Comparison of ENCODE assay signal across 9 mouse cellular contexts in the genomic region with DNA sequence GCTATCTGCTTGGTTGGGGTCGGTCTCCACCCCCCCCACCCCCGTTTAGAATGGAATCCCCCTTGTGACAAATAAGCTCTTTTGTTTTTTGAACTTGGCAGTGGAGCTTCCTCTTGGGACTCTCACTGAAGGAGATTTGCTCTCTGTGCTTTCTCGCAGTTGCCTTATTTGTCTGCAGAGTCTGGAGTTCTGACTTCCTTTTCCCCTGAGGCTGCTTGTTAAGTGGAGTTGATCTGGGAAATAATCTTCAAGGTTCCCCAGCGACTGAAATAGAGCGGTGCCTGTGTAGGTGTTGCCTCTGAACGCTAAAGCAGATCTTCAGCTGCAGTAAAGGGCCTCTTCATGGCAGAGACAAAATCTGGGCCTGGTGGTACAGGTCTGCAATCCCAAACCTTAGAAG. TPM values are rescaled to one million over a fixed set of nuclear protein-coding genes. Genes with fewer than 3 reads are reported as not detected.
A peak's percentile ranks its signal among the peaks of the same experiment; 100 is the strongest.
DNase-seq lines count a peak whose midpoint lies in the region; ATAC-seq and TF ChIP-seq lines count a peak whose summit lies in the region.
"Had no signal": no experiment of that assay in that cellular context is flagged by ENCODE, and none has a peak within 500 bp of the region (broad histone marks: within the 10 kb centered on the region; RNA-seq: fewer than 3 reads in every experiment).

No protein-coding gene starts in this region.

- dilution Hi-C loops in CH12.LX (cut with MboI; ENCODE audit: extremely low pct_ligation_motif_present, extremely low pct_unique_long_range_greater_than_20kb, low sequenced_read_pairs) = no loop called here

- no peaks in the 10 kb centered on the region for H3K9me3 ChIP-seq in hindbrain, embryonic 11.5 days (ENCODE audit: control insufficient read depth, low read length)
- H3K9me3 ChIP-seq in hindbrain, embryonic 10.5 days = 0 out of 2 replicates have a peak, but pooled peaks cover 2% of the 10 kb centered on the region
- H3K9me3 ChIP-seq in CH12.LX (replicated peaks; ENCODE audit: low read length) = no peaks in the 10 kb centered on the region
- H3K9me3 ChIP-seq in forebrain, embryonic 15.5 days = no peaks in the 10 kb centered on the region
- H3K9me3 ChIP-seq in limb, embryonic 11.5 days (ENCODE audit: control insufficient read depth, low read length) = no peaks in the 10 kb centered on the region

- no peak for TF ChIP-seq POLR2A in CH12.LX (IDR thresholded peaks at IDR 0.05; ENCODE audit: low read depth, low read length)

- in situ Hi-C loops in CH12.LX (cut with MboI; ENCODE audit: low pct_ligation_motif_present, low pct_unique_long_range_greater_than_20kb, low sequenced_read_pairs) = no loop called here

- H3K4me2 ChIP-seq in hindbrain, embryonic 11.5 days (replicated peaks; ENCODE audit: low read depth, low read length) = no peak overlapping the region
- peak overlapping the region; percentile 68 for H3K4me2 ChIP-seq in CH12.LX (ENCODE audit: insufficient read depth, low read depth, poor library complexity, severe bottlenecking)
- no peak overlapping the region for H3K4me2 ChIP-seq in forebrain, embryonic 15.5 days (replicated peaks)
- H3K4me2 ChIP-seq in limb, embryonic 11.5 days (ENCODE audit: low read depth, severe bottlenecking) = no peak overlapping the region

- TF ChIP-seq CTCF in CH12.LX (conservative IDR thresholded peaks at IDR 0.05 in 1 of 2, IDR thresholded peaks at IDR 0.05 in 1 of 2; ENCODE audit: low read depth in 2 of 2, low read length in 2 of 2) = no peak

- H3K27ac ChIP-seq in hindbrain, embryonic 11.5 days (ENCODE audit: low read depth, low read length) = 0 out of 2 replicates have a peak overlapping the region, but pooled peaks have one; percentile 42
- H3K27ac ChIP-seq in hindbrain, embryonic 10.5 days = no peak overlapping the region; the same call in 1 of the 2 replicates
- H3K27ac ChIP-seq in CH12.LX (ENCODE audit: insufficient read depth, low read depth) = peak overlapping the region; percentile 97
- H3K27ac ChIP-seq in forebrain, embryonic 15.5 days (replicated peaks) = peak overlapping the region; percentile 66
- H3K27ac ChIP-seq in limb, embryonic 11.5 days (replicated peaks; ENCODE audit: low read depth, low read length) = peak overlapping the region; percentile 57; the same call in 1 of the 2 replicates

- H3K79me2 ChIP-seq in CH12.LX (replicated peaks; ENCODE audit: control insufficient read depth, extremely low read depth, insufficient read depth, poor library complexity, severe bottlenecking) = peaks cover 93% of the 10 kb centered on the region

- no peak overlapping the region for H3K9ac ChIP-seq in hindbrain, embryonic 11.5 days (ENCODE audit: low read depth, low read length)
- H3K9ac ChIP-seq in CH12.LX (ENCODE audit: insufficient read depth, low read depth) = peak overlapping the region; percentile 62
- H3K9ac ChIP-seq in forebrain, embryonic 15.5 days (replicated peaks) = no peak overlapping the region
- no peak overlapping the region for H3K9ac ChIP-seq in limb, embryonic 11.5 days (ENCODE audit: low read length)

- no peaks in the 10 kb centered on the region for H3K27me3 ChIP-seq in hindbrain, embryonic 11.5 days (ENCODE audit: control insufficient read depth, insufficient read depth, low read length)
- H3K27me3 ChIP-seq in hindbrain, embryonic 10.5 days (ENCODE audit: insufficient read depth, poor library complexity, severe bottlenecking) = no peaks in the 10 kb centered on the region
- H3K27me3 ChIP-seq in CH12.LX (replicated peaks) = no peaks in the 10 kb centered on the region
- H3K27me3 ChIP-seq in forebrain, embryonic 15.5 days = no peaks in the 10 kb centered on the region
- no peaks in the 10 kb centered on the region for H3K27me3 ChIP-seq in limb, embryonic 11.5 days (ENCODE audit: control insufficient read depth, insufficient read depth, low read length)

- ATAC-seq in hindbrain, embryonic 11.5 days (ENCODE audit: low FRiP score) = no peak
- ATAC-seq in forebrain, embryonic 15.5 days (replicated peaks) = no peak
- no peak for ATAC-seq in limb, embryonic 11.5 days (ENCODE audit: insufficient number of reproducible peaks, low FRiP score, low TSS enrichment, low read depth)
- ATAC-seq in megakaryocyte progenitor cell, adult 5-6 weeks (replicated peaks; ENCODE audit: poor library complexity) = no peak

- H3K4me3 ChIP-seq in hindbrain, embryonic 11.5 days (ENCODE audit: low read depth, low read length) = no peak overlapping the region
- no peak overlapping the region for H3K4me3 ChIP-seq in hindbrain, embryonic 10.5 days
- no peak overlapping the region for H3K4me3 ChIP-seq in CH12.LX (replicated peaks in 1 of 3; ENCODE audit: low read depth in 2 of 3, low read length in 2 of 3, poor library complexity in 1 of 3)
- no peak overlapping the region for H3K4me3 ChIP-seq in forebrain, embryonic 15.5 days
- H3K4me3 ChIP-seq in limb, embryonic 11.5 days (ENCODE audit: low read depth, low read length) = no peak overlapping the region

- no peak for DNase-seq in hindbrain, embryonic 11.5 days (ENCODE audit: low spot score)
- no peak for DNase-seq in hindbrain, embryonic 10.5 days (ENCODE audit: low spot score)
- no peak for DNase-seq in CH12.LX (ENCODE audit: extremely low read depth)
- DNase-seq in limb, embryonic 11.5 days (ENCODE audit: low spot score) = no peak
- no peak for DNase-seq in urinary bladder, postnatal 10 days (ENCODE audit: low spot score)
- DNase-seq in urinary bladder, postnatal 36 days (ENCODE audit: low spot score in 2 of 2) = no peak

- H3K36me3 ChIP-seq in hindbrain, embryonic 11.5 days (ENCODE audit: control insufficient read depth, insufficient read depth, low read length) = no peaks in the 10 kb centered on the region
- H3K36me3 ChIP-seq in hindbrain, embryonic 10.5 days = peaks cover 5% of the 10 kb centered on the region; the same call in 1 of the 2 replicates
- H3K36me3 ChIP-seq in CH12.LX (replicated peaks in 1 of 2; ENCODE audit: control insufficient read depth in 1 of 2, insufficient read depth in 1 of 2, low read length in 1 of 2) = peaks cover 3 to 41% of the 10 kb centered on the region in 2 experiments
- H3K36me3 ChIP-seq in forebrain, embryonic 15.5 days = no peaks in the 10 kb centered on the region
- H3K36me3 ChIP-seq in limb, embryonic 11.5 days (ENCODE audit: control insufficient read depth, insufficient read depth, low read length) = no peaks in the 10 kb centered on the region

- WGBS in hindbrain, embryonic 11.5 days = 34% methylated on average over 6 of the region's 6 CpGs
- 31% methylated on average over 6 of the region's 6 CpGs for WGBS in hindbrain, embryonic 10.5 days
- WGBS in forebrain, embryonic 15.5 days = 21% methylated on average over 6 of the region's 6 CpGs
- WGBS in limb, embryonic 11.5 days = 18% methylated on average over 6 of the region's 6 CpGs

- H3K4me1 ChIP-seq in hindbrain, embryonic 11.5 days (replicated peaks; ENCODE audit: control insufficient read depth, insufficient read depth, low read length) = no peaks in the 10 kb centered on the region
- H3K4me1 ChIP-seq in hindbrain, embryonic 10.5 days (replicated peaks) = peaks cover 50% of the 10 kb centered on the region
- peaks cover 20 to 83% of the 10 kb centered on the region in 2 experiments for H3K4me1 ChIP-seq in CH12.LX (ENCODE audit: control insufficient read depth in 1 of 2, insufficient read depth in 2 of 2)
- peaks cover 49% of the 10 kb centered on the region for H3K4me1 ChIP-seq in forebrain, embryonic 15.5 days
- H3K4me1 ChIP-seq in limb, embryonic 11.5 days (ENCODE audit: control insufficient read depth, insufficient read depth, low read length) = peaks cover 23% of the 10 kb centered on the region

- TF ChIP-seq EP300 in CH12.LX (IDR thresholded peaks at IDR 0.05; ENCODE audit: low read length) = no peak

- TF ChIP-seq RAD21 in CH12.LX (IDR thresholded peaks at IDR 0.05; ENCODE audit: low read depth, low read length) = no peak

TF ChIP-seq in CH12.LX, 34 proteins besides CTCF, POLR2A, EP300 and RAD21:
- TF ChIP-seq ZC3H11A (IDR thresholded peaks at IDR 0.05; ENCODE audit: low read depth, low read length) (no peak), MEF2A (IDR thresholded peaks at IDR 0.05; ENCODE audit: borderline replicate concordance, low read depth, low read length) (peak; percentile 64; the same call in 1 of the 2 replicates), ETS1 (conservative IDR thresholded peaks at IDR 0.05; ENCODE audit: low read depth, low read length) (peak; percentile 26; the same call in 1 of the 2 replicates)

RNA-seq across cellular contexts. Expression of a gene that starts 18.4 kb away (rescaled TPM):
- polyA plus RNA-seq in hindbrain, embryonic 11.5 days (2014; fragmentation: Nextera tagmentation; extraction: Ambion mirVana) = 46.4 and 53.8 TPM in 2 replicates
- polyA plus RNA-seq in hindbrain, embryonic 10.5 days (2016; fragmentation: Nextera tagmentation; extraction: Ambion mirVana) = 34.7 and 35.1 TPM in 2 replicates
- total RNA-seq in CH12.LX (2012; rRNA removed) = 20.3 and 23.2 TPM in 2 replicates
- total RNA-seq in CH12.LX (2014; rRNA removed) = 20.0 and 23.3 TPM in 2 replicates
- polyA plus RNA-seq in CH12.LX (2012; ENCODE audit: insufficient read length, low read depth) = 20.5 and 21.8 TPM in 2 replicates
- 36.6 and 37.0 TPM in 2 replicates for polyA plus RNA-seq in forebrain, embryonic 15.5 days (2015; fragmentation: Nextera tagmentation; extraction: Ambion mirVana)
- polyA plus RNA-seq in limb, embryonic 11.5 days (2014; fragmentation: Nextera tagmentation; extraction: Ambion mirVana) = 21.7 and 22.0 TPM in 2 replicates
- 25.3 and 28.7 TPM in 2 replicates for total RNA-seq in megakaryocyte progenitor cell, adult 5-6 weeks (2015)
- total RNA-seq in megakaryocyte progenitor cell, adult 5-6 weeks (2017) = 12.1 and 12.2 TPM in 2 replicates
- total RNA-seq: MEL had no signal

RNA-seq across cellular contexts. Expression of a gene that starts 19.2 kb away (rescaled TPM):
- polyA plus RNA-seq in hindbrain, embryonic 11.5 days (2014; fragmentation: Nextera tagmentation; extraction: Ambion mirVana) = 55.0 and 63.8 TPM in 2 replicates
- polyA plus RNA-seq in hindbrain, embryonic 10.5 days (2016; fragmentation: Nextera tagmentation; extraction: Ambion mirVana) = 32.7 and 36.7 TPM in 2 replicates
- total RNA-seq in CH12.LX (2012; rRNA removed) (41.2 and 41.6 TPM in 2 replicates), CH12.LX (2014; rRNA removed) (41.2 and 41.4 TPM in 2 replicates)
- polyA plus RNA-seq in CH12.LX (2012; ENCODE audit: insufficient read length, low read depth) = 40.9 and 50.1 TPM in 2 replicates
- 64.1 and 65.2 TPM in 2 replicates for polyA plus RNA-seq in forebrain, embryonic 15.5 days (2015; fragmentation: Nextera tagmentation; extraction: Ambion mirVana)
- polyA plus RNA-seq in limb, embryonic 11.5 days (2014; fragmentation: Nextera tagmentation; extraction: Ambion mirVana) = 41.6 and 43.0 TPM in 2 replicates
- total RNA-seq in megakaryocyte progenitor cell, adult 5-6 weeks (2015) = 82.6 and 124 TPM in 2 replicates
- 49.5 and 79.8 TPM in 2 replicates for total RNA-seq in megakaryocyte progenitor cell, adult 5-6 weeks (2017)
